Mouse (Mus musculus): ENCODE results near the gene Macf1. TPM values are rescaled to one million over a fixed set of nuclear protein-coding genes. Genes with fewer than 3 reads are reported as not detected.

The Macf1 gene
- polyA plus RNA-seq, 1 experiment from 2014 or later: 61.5 TPM

DNA sequence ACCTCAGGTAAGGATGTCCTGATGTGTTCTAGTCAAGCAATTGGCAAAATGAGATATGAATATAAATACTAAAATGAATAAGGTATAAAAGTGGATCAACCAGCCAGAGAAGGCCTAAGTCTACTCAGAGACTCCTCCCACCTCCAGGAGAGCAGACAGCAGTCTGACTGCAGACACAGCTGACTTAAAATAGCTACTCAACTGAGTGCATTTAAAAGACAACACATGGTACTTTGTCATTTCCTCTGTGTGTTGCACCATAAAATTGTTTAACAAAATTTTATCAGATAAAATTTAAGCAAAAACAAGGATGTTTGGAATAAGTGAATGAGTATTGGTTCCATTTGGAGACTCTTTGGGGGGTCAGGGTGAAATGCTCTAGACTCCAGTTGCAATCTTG, 67.7 kb downstream of the Macf1 start:
- Histone ChIP-seq H3K4me2 (no peak overlapping the region), H3K9ac (replicated peaks) (no peak overlapping the region), H3K4me1 (replicated peaks) (peaks cover 6% of the 10 kb centered on the region), H3K4me3 (replicated peaks) (no peak overlapping the region), H3K27ac (no peak overlapping the region), H3K9me3 (no peaks in the 10 kb centered on the region), H3K36me3 (no peaks in the 10 kb centered on the region), H3K27me3 (no peaks in the 10 kb centered on the region)
- ATAC-seq (ENCODE audit: insufficient number of reproducible peaks, insufficient read depth, low FRiP score, low TSS enrichment, low read depth): no peak

- H3K27me3 ChIP-seq: no peaks in the 10 kb centered on the region
- WGBS: 73% methylated on average over 7 of the region's 7 CpGs
- H3K27ac ChIP-seq: no peak overlapping the region
- H3K4me2 ChIP-seq: no peak overlapping the region
- ATAC-seq (ENCODE audit: insufficient number of reproducible peaks, insufficient read depth, low FRiP score, low TSS enrichment, low read depth): no peak
- no peaks in the 10 kb centered on the region for H3K36me3 ChIP-seq
- no peaks in the 10 kb centered on the region for H3K9me3 ChIP-seq
- peaks cover 6% of the 10 kb centered on the region for H3K4me1 ChIP-seq (replicated peaks)
- H3K9ac ChIP-seq (replicated peaks): no peak overlapping the region
- no peak overlapping the region for H3K4me3 ChIP-seq (replicated peaks)
Observed at GRCm38 (mm10) chr4:123613309-123613947, 70.7 kb downstream of the Macf1 start.

GRCm38 (mm10) chr4:123611940-123612339, 72.2 kb downstream of the Macf1 start:
- Histone ChIP-seq H3K9me3 (no peaks in the 10 kb centered on the region), H3K4me3 (replicated peaks) (no peak overlapping the region), H3K36me3 (no peaks in the 10 kb centered on the region), H3K27me3 (no peaks in the 10 kb centered on the region), H3K4me2 (no peak overlapping the region), H3K4me1 (replicated peaks) (no peaks in the 10 kb centered on the region; the same call in none of the 2 replicates), H3K27ac (no peak overlapping the region), H3K9ac (replicated peaks) (no peak overlapping the region)
- no peak for ATAC-seq (ENCODE audit: insufficient number of reproducible peaks, insufficient read depth, low FRiP score, low TSS enrichment, low read depth)
- WGBS: 100% methylated on average over 1 of the region's 1 CpGs

DNA sequence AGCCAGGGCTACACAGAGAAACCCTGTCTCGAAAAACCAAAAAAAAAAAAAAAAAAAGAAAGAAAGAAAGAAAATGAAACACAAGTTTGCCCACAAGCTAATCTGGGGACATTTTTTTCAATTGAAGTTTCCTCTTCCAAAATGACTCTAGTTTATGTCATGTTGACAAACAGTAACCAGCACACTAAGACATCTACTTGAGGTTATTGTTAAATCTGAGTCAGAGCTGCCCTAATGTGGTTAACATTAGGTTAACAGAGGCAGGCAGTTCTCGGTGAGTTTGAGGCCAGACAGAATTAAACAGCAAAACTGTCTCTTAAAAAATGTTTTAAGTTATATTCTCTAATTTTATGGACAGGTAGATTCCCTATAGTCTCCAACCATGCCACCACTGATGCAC, 72.9 kb downstream of the Macf1 start:
- Histone ChIP-seq H3K9ac (replicated peaks) (no peak overlapping the region), H3K36me3 (no peaks in the 10 kb centered on the region), H3K4me2 (no peak overlapping the region), H3K4me3 (replicated peaks) (no peak overlapping the region), H3K27me3 (no peaks in the 10 kb centered on the region), H3K9me3 (no peaks in the 10 kb centered on the region), H3K4me1 (replicated peaks) (no peaks in the 10 kb centered on the region; the same call in none of the 2 replicates), H3K27ac (no peak overlapping the region)
- 98% methylated on average over 2 of the region's 2 CpGs for WGBS
- ATAC-seq (ENCODE audit: insufficient number of reproducible peaks, insufficient read depth, low FRiP score, low TSS enrichment, low read depth): no peak

GRCm38 (mm10) chr4:123607174-123607573, 77.0 kb downstream of the Macf1 start:
- no peak for ATAC-seq (ENCODE audit: insufficient number of reproducible peaks, insufficient read depth, low FRiP score, low TSS enrichment, low read depth)
- no peak overlapping the region for H3K27ac ChIP-seq
- no peaks in the 10 kb centered on the region for H3K9me3 ChIP-seq
- no peak overlapping the region for H3K9ac ChIP-seq (replicated peaks)
- H3K27me3 ChIP-seq: no peaks in the 10 kb centered on the region
- H3K4me3 ChIP-seq (replicated peaks): no peak overlapping the region
- 88% methylated on average over 1 of the region's 1 CpGs for WGBS
- peaks cover 8% of the 10 kb centered on the region; the same call in 1 of the 2 replicates for H3K4me1 ChIP-seq (replicated peaks)
- H3K4me2 ChIP-seq: no peak overlapping the region
- no peaks in the 10 kb centered on the region for H3K36me3 ChIP-seq

- Histone ChIP-seq H3K27me3 (no peaks in the 10 kb centered on the region), H3K4me2 (no peak overlapping the region), H3K4me3 (replicated peaks) (no peak overlapping the region), H3K9me3 (no peaks in the 10 kb centered on the region), H3K9ac (replicated peaks) (no peak overlapping the region), H3K4me1 (replicated peaks) (peaks cover 8% of the 10 kb centered on the region; the same call in 1 of the 2 replicates), H3K27ac (no peak overlapping the region), H3K36me3 (no peaks in the 10 kb centered on the region)
- no peak for ATAC-seq (ENCODE audit: insufficient number of reproducible peaks, insufficient read depth, low FRiP score, low TSS enrichment, low read depth)
- WGBS: 65% methylated on average over 5 of the region's 5 CpGs
Observed at GRCm38 (mm10) chr4:123605948-123606347, 78.2 kb downstream of the Macf1 start.

DNA sequence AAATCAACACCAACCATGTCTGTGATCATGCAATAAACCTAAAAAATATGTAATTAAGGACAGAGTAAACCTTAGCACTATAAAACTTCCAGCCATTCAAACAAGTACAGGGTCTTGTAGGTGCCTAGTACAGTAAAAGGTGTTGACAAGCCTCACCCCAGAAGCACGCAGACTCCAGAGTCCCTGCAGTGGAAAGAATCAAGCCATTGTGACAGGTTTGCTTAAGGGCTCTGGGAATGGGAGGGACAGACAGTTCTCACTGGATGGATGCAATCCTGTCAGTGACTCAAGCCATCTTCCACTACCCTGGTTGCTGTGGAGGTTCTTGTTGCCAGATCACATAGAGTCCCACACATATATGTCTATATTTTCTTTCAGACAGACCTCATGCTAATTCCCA, 78.9 kb downstream of the Macf1 start:
- 70% methylated on average over 1 of the region's 1 CpGs for WGBS
- no peak overlapping the region for H3K9ac ChIP-seq (replicated peaks)

DNA sequence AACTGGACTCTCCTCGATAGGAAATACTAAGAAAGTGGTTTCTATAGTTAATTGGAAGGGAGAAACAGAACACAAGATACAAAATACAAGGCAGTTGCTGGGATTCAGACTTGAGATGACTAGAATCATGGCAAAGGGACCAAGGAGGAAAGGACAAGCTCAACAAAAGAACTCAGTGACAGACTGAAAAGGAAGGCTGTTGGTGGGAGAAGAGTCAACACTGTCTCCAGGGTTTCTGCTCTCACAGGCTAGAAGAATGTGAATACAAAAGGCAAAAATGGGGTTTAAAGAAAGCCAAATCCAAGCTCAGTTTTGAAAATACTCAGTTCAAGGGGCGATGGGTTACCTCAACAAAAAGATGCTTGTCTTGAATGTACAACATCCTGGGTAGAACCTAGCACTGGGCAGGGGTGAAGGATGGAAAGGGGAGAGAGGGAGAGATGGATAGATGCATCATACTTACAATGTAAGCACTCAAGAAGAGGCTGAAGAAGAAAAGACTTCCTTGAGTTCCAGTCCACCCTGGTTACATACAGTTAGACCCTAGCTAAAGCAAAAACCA, 81.4 kb downstream of the Macf1 start:
- no peak for ATAC-seq (ENCODE audit: insufficient number of reproducible peaks, insufficient read depth, low FRiP score, low TSS enrichment, low read depth)
- H3K27ac ChIP-seq: no peak overlapping the region
- no peak overlapping the region for H3K4me3 ChIP-seq (replicated peaks)
- H3K4me2 ChIP-seq: no peak overlapping the region
- no peaks in the 10 kb centered on the region for H3K9me3 ChIP-seq
- no peaks in the 10 kb centered on the region for H3K36me3 ChIP-seq
- H3K4me1 ChIP-seq (replicated peaks): peaks cover 8% of the 10 kb centered on the region; the same call in 1 of the 2 replicates
- WGBS: 88% methylated on average over 2 of the region's 2 CpGs
- H3K9ac ChIP-seq (replicated peaks): no peak overlapping the region
- no peaks in the 10 kb centered on the region for H3K27me3 ChIP-seq

More for the DNA sequence above, 78.9 kb downstream of the Macf1 start:
- no peak overlapping the region for H3K4me2 ChIP-seq
- no peaks in the 10 kb centered on the region for H3K36me3 ChIP-seq
- H3K4me3 ChIP-seq (replicated peaks): no peak overlapping the region
- H3K27ac ChIP-seq: no peak overlapping the region
- H3K9me3 ChIP-seq: no peaks in the 10 kb centered on the region
- no peak for ATAC-seq (ENCODE audit: insufficient number of reproducible peaks, insufficient read depth, low FRiP score, low TSS enrichment, low read depth)
- peaks cover 8% of the 10 kb centered on the region; the same call in 1 of the 2 replicates for H3K4me1 ChIP-seq (replicated peaks)
- no peaks in the 10 kb centered on the region for H3K27me3 ChIP-seq

DNA sequence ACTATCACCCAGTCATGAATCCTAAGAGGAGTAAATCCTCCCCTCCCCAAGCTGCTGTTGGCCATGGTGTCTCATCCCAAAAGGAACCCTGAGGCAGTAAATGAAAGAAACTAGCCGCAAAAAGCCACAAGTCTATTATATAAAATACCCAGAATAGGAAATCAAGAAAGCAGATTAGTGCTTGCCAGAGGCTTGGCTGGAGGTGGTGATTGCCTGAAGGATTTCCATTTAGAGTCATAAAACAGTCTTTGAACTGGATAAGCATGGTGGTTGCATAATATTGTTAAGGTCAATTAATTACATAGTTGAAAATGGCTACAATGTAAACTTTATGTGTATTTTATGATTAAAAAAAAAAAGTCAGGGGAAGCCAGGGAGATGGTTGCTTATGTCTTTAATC, 83.1 kb downstream of the Macf1 start:
- Histone ChIP-seq H3K4me2 (no peak overlapping the region), H3K27me3 (no peaks in the 10 kb centered on the region), H3K36me3 (no peaks in the 10 kb centered on the region), H3K4me1 (replicated peaks) (peaks cover 7% of the 10 kb centered on the region; the same call in 1 of the 2 replicates), H3K9ac (replicated peaks) (no peak overlapping the region), H3K9me3 (no peaks in the 10 kb centered on the region), H3K27ac (no peak overlapping the region), H3K4me3 (replicated peaks) (no peak overlapping the region)
- 97% methylated on average over 1 of the region's 1 CpGs for WGBS
- ATAC-seq (ENCODE audit: insufficient number of reproducible peaks, insufficient read depth, low FRiP score, low TSS enrichment, low read depth): no peak

GRCm38 (mm10) chr4:123598519-123599228, 85.5 kb downstream of the Macf1 start:
- H3K4me2 ChIP-seq: no peak overlapping the region
- H3K36me3 ChIP-seq: no peaks in the 10 kb centered on the region
- ATAC-seq (ENCODE audit: insufficient number of reproducible peaks, insufficient read depth, low FRiP score, low TSS enrichment, low read depth): no peak
- H3K27ac ChIP-seq: no peak overlapping the region
- WGBS: 76% methylated on average over 11 of the region's 11 CpGs
- H3K4me3 ChIP-seq (replicated peaks): no peak overlapping the region
- no peaks in the 10 kb centered on the region for H3K9me3 ChIP-seq
- no peaks in the 10 kb centered on the region for H3K27me3 ChIP-seq
- H3K4me1 ChIP-seq (replicated peaks): peaks cover 18% of the 10 kb centered on the region
- no peak overlapping the region for H3K9ac ChIP-seq (replicated peaks)

- Histone ChIP-seq H3K9me3 (no peaks in the 10 kb centered on the region), H3K36me3 (no peaks in the 10 kb centered on the region), H3K4me2 (peak overlapping the region; percentile 24; the same call in 1 of the 2 replicates), H3K4me3 (replicated peaks) (no peak overlapping the region), H3K9ac (replicated peaks) (no peak overlapping the region), H3K27ac (peak overlapping the region; percentile 73), H3K4me1 (replicated peaks) (peaks cover 44% of the 10 kb centered on the region), H3K27me3 (no peaks in the 10 kb centered on the region)
- no peak for ATAC-seq (ENCODE audit: insufficient number of reproducible peaks, insufficient read depth, low FRiP score, low TSS enrichment, low read depth)
- 70% methylated on average over 5 of the region's 5 CpGs for WGBS
Observed at GRCm38 (mm10) chr4:123594381-123594806, 89.8 kb downstream of the Macf1 start.
